Mouse (Mus musculus): ENCODE results near the gene Glb1l2.

The Glb1l2 gene

GRCm38 (mm10) chr9:26733206-26733891, 72.9 kb downstream of the Glb1l2 start, which contains the start of gene B3gat1:
Gene B3gat1, plus strand, starts transcription at chr9:26733728.
- DNase-seq (ENCODE audit: low read depth, low spot score): no peak

GRCm38 (mm10) chr9:26728556-26728955, 77.7 kb downstream of the Glb1l2 start:
- DNase-seq (ENCODE audit: low read depth, low spot score): no peak

- peak; percentile 54 for DNase-seq (ENCODE audit: low read depth, low spot score)
Measured at GRCm38 (mm10) chr9:26727445-26727844, 78.8 kb downstream of the Glb1l2 start.

- DNase-seq (ENCODE audit: low read depth, low spot score): no peak
Measured at GRCm38 (mm10) chr9:26725709-26726108, 80.6 kb downstream of the Glb1l2 start.

GRCm38 (mm10) chr9:26721771-26722170, 84.5 kb downstream of the Glb1l2 start:
- no peak for DNase-seq (ENCODE audit: low read depth, low spot score)

GRCm38 (mm10) chr9:26718388-26718787, 87.9 kb downstream of the Glb1l2 start:
- no peak for DNase-seq (ENCODE audit: low read depth, low spot score)

All from embryo, embryonic 11.5 days (tissue).